Mouse (Mus musculus) ES-E14 (cell line): Measurements from ENCODE around the gene Agtrap.

Experiments used
- MAFK ChIP-seq: IDR thresholded peaks from 2 replicates; pipeline ENCODE4 v1.6.1; 2014; ENCODE audit warnings: mild to moderate bottlenecking, low read depth, low read length, inconsistent platforms; ENCODE audit not compliant: insufficient read depth
- ZC3H11A ChIP-seq: IDR thresholded peaks from 2 replicates; pipeline ENCODE4 v1.6.1; 2012; ENCODE audit warnings: low read depth, mild to moderate bottlenecking, inconsistent platforms, low read length, borderline replicate concordance

DNA sequence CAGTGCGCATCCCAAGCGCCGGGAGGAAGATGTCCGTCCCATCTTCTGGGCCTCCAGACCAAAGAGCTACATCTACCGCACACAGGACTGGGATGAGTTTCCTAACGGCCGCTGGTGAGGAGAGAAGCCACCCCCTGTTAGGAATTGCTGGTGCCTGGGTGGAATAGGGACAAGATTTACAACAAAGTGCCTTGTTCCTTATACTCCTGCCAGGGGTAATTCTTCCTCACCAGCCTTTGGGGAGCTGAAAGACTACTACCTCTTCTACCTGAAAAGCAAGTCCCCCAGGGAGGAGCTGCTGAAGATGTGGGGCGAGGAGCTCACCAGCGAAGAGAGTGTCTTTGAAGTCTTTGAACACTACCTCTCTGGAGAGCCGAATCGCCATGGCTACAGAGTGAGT, 35.9 kb downstream of the Agtrap start:
- TF ChIP-seq ZC3H11A = no peak
- TF ChIP-seq MAFK = no peak
